Mouse (Mus musculus): ENCODE measurements at regions not wholly inside any gene's neighbourhood (a gene's known extent, or its start where the extent isn't known, plus 50 kb on each side); places are given as distances from the start of the nearest gene placed in this dataset.

GRCm38 (mm10) chr3:54560056-54560922 lies 132.3 kb upstream of the Supt20 start:
- Histone ChIP-seq H3K9ac (replicated peaks) (no peak overlapping the region), H3K4me1 (replicated peaks; ENCODE audit: control insufficient read depth in 2 of 2, insufficient read depth in 2 of 2, low read length in 1 of 2) (no peaks in the 10 kb centered on the region), H3K36me3 (replicated peaks; ENCODE audit: control insufficient read depth, insufficient read depth, low read depth) (no peaks in the 10 kb centered on the region), H3K27ac (no peak overlapping the region), H3K27me3 (ENCODE audit: control insufficient read depth, insufficient read depth, low read length) (no peaks in the 10 kb centered on the region), H3K4me3 (ENCODE audit: insufficient read depth in 1 of 2, low read depth in 2 of 2, low read length in 2 of 2) (no peak overlapping the region), H3K4me2 (ENCODE audit: low read depth) (no peak overlapping the region), H3K9me3 (ENCODE audit: control insufficient read depth, low read length) (no peaks in the 10 kb centered on the region)
- no peak for TF ChIP-seq EP300 (IDR thresholded peaks at IDR 0.05; ENCODE audit: low read depth)
- TF ChIP-seq CTCF (IDR thresholded peaks at IDR 0.05; ENCODE audit: low read depth) = no peak
- ATAC-seq (ENCODE audit: insufficient read depth) = no peak
- 40% methylated on average over 5 of the region's 5 CpGs for WGBS (ENCODE audit: insufficient replicate concordance)
- DNase-seq (ENCODE audit: low read depth in 3 of 3, low spot score in 3 of 3) = no peak

- DNase-seq (ENCODE audit: low read depth in 3 of 3, low spot score in 3 of 3) (no peak), ATAC-seq (ENCODE audit: insufficient read depth) (no peak)
- no peaks in the 10 kb centered on the region for H3K36me3 ChIP-seq (replicated peaks; ENCODE audit: control insufficient read depth, insufficient read depth, low read depth)
- no peaks in the 10 kb centered on the region for H3K4me1 ChIP-seq (replicated peaks; ENCODE audit: control insufficient read depth in 2 of 2, insufficient read depth in 2 of 2, low read length in 1 of 2)
- H3K27me3 ChIP-seq (ENCODE audit: control insufficient read depth, insufficient read depth, low read length) = no peaks in the 10 kb centered on the region
- no peak overlapping the region for H3K4me3 ChIP-seq (ENCODE audit: insufficient read depth in 1 of 2, low read depth in 2 of 2, low read length in 2 of 2)
- H3K9me3 ChIP-seq (ENCODE audit: control insufficient read depth, low read length) = no peaks in the 10 kb centered on the region
- no peak for TF ChIP-seq EP300 (IDR thresholded peaks at IDR 0.05; ENCODE audit: low read depth)
- TF ChIP-seq CTCF (IDR thresholded peaks at IDR 0.05; ENCODE audit: low read depth) = no peak
- H3K27ac ChIP-seq = no peak overlapping the region
- WGBS (ENCODE audit: insufficient replicate concordance) = 55% methylated on average over 1 of the region's 1 CpGs
- no peak overlapping the region for H3K9ac ChIP-seq (replicated peaks)
- H3K4me2 ChIP-seq (ENCODE audit: low read depth) = no peak overlapping the region
Measured at GRCm38 (mm10) chr3:54567329-54567728, 125.3 kb upstream of the Supt20 start.

GRCm38 (mm10) chr3:54568096-54568495 lies 124.5 kb upstream of the Supt20 start:
- H3K4me3 ChIP-seq (ENCODE audit: insufficient read depth in 1 of 2, low read depth in 2 of 2, low read length in 2 of 2) = no peak overlapping the region
- H3K27ac ChIP-seq = no peak overlapping the region
- WGBS (ENCODE audit: insufficient replicate concordance) = 63% methylated on average over 5 of the region's 5 CpGs
- H3K9me3 ChIP-seq (ENCODE audit: control insufficient read depth, low read length) = no peaks in the 10 kb centered on the region
- DNase-seq (ENCODE audit: low read depth in 3 of 3, low spot score in 3 of 3) = no peak
- no peak overlapping the region for H3K9ac ChIP-seq (replicated peaks)
- TF ChIP-seq EP300 (IDR thresholded peaks at IDR 0.05; ENCODE audit: low read depth) (no peak), CTCF (IDR thresholded peaks at IDR 0.05; ENCODE audit: low read depth) (no peak)
- H3K4me1 ChIP-seq (replicated peaks; ENCODE audit: control insufficient read depth in 2 of 2, insufficient read depth in 2 of 2, low read length in 1 of 2) = no peaks in the 10 kb centered on the region
- no peak for ATAC-seq (ENCODE audit: insufficient read depth)
- no peak overlapping the region for H3K4me2 ChIP-seq (ENCODE audit: low read depth)
- H3K36me3 ChIP-seq (replicated peaks; ENCODE audit: control insufficient read depth, insufficient read depth, low read depth) = no peaks in the 10 kb centered on the region
- no peaks in the 10 kb centered on the region for H3K27me3 ChIP-seq (ENCODE audit: control insufficient read depth, insufficient read depth, low read length)

GRCm38 (mm10) chr3:54570501-54570900 lies 122.1 kb upstream of the Supt20 start:
- 66% methylated on average over 8 of the region's 8 CpGs for WGBS (ENCODE audit: insufficient replicate concordance)
- Histone ChIP-seq H3K9me3 (ENCODE audit: control insufficient read depth, low read length) (no peaks in the 10 kb centered on the region), H3K36me3 (replicated peaks; ENCODE audit: control insufficient read depth, insufficient read depth, low read depth) (no peaks in the 10 kb centered on the region), H3K4me2 (ENCODE audit: low read depth) (no peak overlapping the region), H3K27ac (no peak overlapping the region), H3K4me3 (ENCODE audit: insufficient read depth in 1 of 2, low read depth in 2 of 2, low read length in 2 of 2) (no peak overlapping the region), H3K27me3 (ENCODE audit: control insufficient read depth, insufficient read depth, low read length) (no peaks in the 10 kb centered on the region), H3K4me1 (replicated peaks; ENCODE audit: control insufficient read depth in 2 of 2, insufficient read depth in 2 of 2, low read length in 1 of 2) (no peaks in the 10 kb centered on the region), H3K9ac (replicated peaks) (no peak overlapping the region)
- peak; percentile 36; the same call in 1 of the 2 replicates for TF ChIP-seq CTCF (IDR thresholded peaks at IDR 0.05; ENCODE audit: low read depth)
- TF ChIP-seq EP300 (IDR thresholded peaks at IDR 0.05; ENCODE audit: low read depth) = no peak
- no peak for DNase-seq (ENCODE audit: low read depth in 3 of 3, low spot score in 3 of 3)
- ATAC-seq (ENCODE audit: insufficient read depth) = no peak

- no peak for TF ChIP-seq CTCF (IDR thresholded peaks at IDR 0.05; ENCODE audit: low read depth)
- ATAC-seq (ENCODE audit: insufficient read depth) (no peak), DNase-seq (ENCODE audit: low read depth in 3 of 3, low spot score in 3 of 3) (no peak)
- H3K9me3 ChIP-seq (ENCODE audit: control insufficient read depth, low read length) = no peaks in the 10 kb centered on the region
- H3K4me3 ChIP-seq (ENCODE audit: insufficient read depth in 1 of 2, low read depth in 2 of 2, low read length in 2 of 2) = no peak overlapping the region
- no peaks in the 10 kb centered on the region for H3K4me1 ChIP-seq (replicated peaks; ENCODE audit: control insufficient read depth in 2 of 2, insufficient read depth in 2 of 2, low read length in 1 of 2)
- no peak overlapping the region for H3K27ac ChIP-seq
- no peak overlapping the region for H3K4me2 ChIP-seq (ENCODE audit: low read depth)
- WGBS (ENCODE audit: insufficient replicate concordance) = 67% methylated on average over 5 of the region's 5 CpGs
- H3K27me3 ChIP-seq (ENCODE audit: control insufficient read depth, insufficient read depth, low read length) = no peaks in the 10 kb centered on the region
- H3K36me3 ChIP-seq (replicated peaks; ENCODE audit: control insufficient read depth, insufficient read depth, low read depth) = no peaks in the 10 kb centered on the region
- no peak overlapping the region for H3K9ac ChIP-seq (replicated peaks)
Measured at GRCm38 (mm10) chr3:54577851-54578250, 114.8 kb upstream of the Supt20 start.

Measured in liver, embryonic 14.5 days (tissue).